Mouse (Mus musculus) midbrain, embryonic 16.5 days (tissue): ENCODE data around the gene Adora1. TPM values are rescaled to one million over a fixed set of nuclear protein-coding genes. Genes with fewer than 3 reads are reported as not detected.
"Not testable (repeated sequence)": the region's sequence is repeated elsewhere in the genome, so short reads cannot be mapped to it uniquely, and the experiment has no call there.

Experiments used
- ATAC-seq: fragments of 200-750 bp; cut with Nextera tagmentation; 2 replicates; pipeline ENCODE4 v1.8.0; 2017; ENCODE audit warnings: moderate TSS enrichment
- H3K27ac ChIP-seq: fragments of 300-500 bp; sonication (generic); 2 replicates; pipeline ENCODE4 v1.5.1; 2014; ENCODE audit warnings: mild to moderate bottlenecking, low read length, mixed read lengths
- H3K27me3 ChIP-seq: fragments of 300-500 bp; sonication (generic); 2 replicates; pipeline ENCODE4 v1.6.1; 2014; ENCODE audit warnings: low read depth, low read length, mixed read lengths; ENCODE audit not compliant: control insufficient read depth, insufficient read depth
- H3K36me3 ChIP-seq: fragments of 300-500 bp; sonication (generic); 2 replicates; pipeline ENCODE4 v1.6.1; 2014; ENCODE audit warnings: mild to moderate bottlenecking, low read length, moderate library complexity, mixed read lengths; ENCODE audit not compliant: control insufficient read depth, insufficient read depth
- H3K4me1 ChIP-seq: fragments of 300-500 bp; sonication (generic); 2 replicates; pipeline ENCODE4 v1.6.1; 2014; ENCODE audit warnings: mild to moderate bottlenecking, low read length, mixed read lengths; ENCODE audit not compliant: control insufficient read depth, insufficient read depth
- H3K4me2 ChIP-seq: fragments of 300-500 bp; sonication (generic); 2 replicates; pipeline ENCODE4 v1.6.1; 2014; ENCODE audit warnings: mild to moderate bottlenecking, low read length, mixed read lengths
- H3K4me3 ChIP-seq: fragments of 300-500 bp; sonication (generic); 2 replicates; pipeline ENCODE4 v1.5.1; 2014; ENCODE audit warnings: low read depth, mild to moderate bottlenecking, low read length, moderate library complexity, mixed read lengths
- H3K9ac ChIP-seq: fragments of 300-500 bp; sonication (generic); 2 replicates; pipeline ENCODE4 v1.6.1; 2014; ENCODE audit warnings: low read depth, low read length, mixed read lengths
- H3K9me3 ChIP-seq: fragments of 300-500 bp; sonication (generic); replicated peaks from 2 replicates; pipeline ENCODE4 v1.6.1; 2014; ENCODE audit warnings: mild to moderate bottlenecking, low read length, mixed read lengths; ENCODE audit not compliant: control insufficient read depth, poor library complexity, severe bottlenecking
- WGBS: fragments of 180-500 bp; shearing (Covaris S2); extraction: QIAGEN DNeasy Blood & Tissue Kit; methylation state at CpG from one replicate; pipeline ENCODE4 v1.1.7; 2014; 5-methylcytosine and 5-hydroxymethylcytosine counted together
- polyA plus RNA-seq: library from polyadenylated mRNA; unstranded; fragments of >200 nt; fragmentation: Nextera tagmentation; extraction: Ambion mirVana; gene quantifications from 2 replicates; pipeline ENCODE4 v1.2.1, GENCODE M21; 2015

The Adora1 gene
- polyA plus RNA-seq, 1 experiment from 2014 or later, result 26.6 TPM

- Histone ChIP-seq H3K27me3 (no peaks in the 10 kb centered on the region), H3K36me3 (no peaks in the 10 kb centered on the region), H3K27ac (0 out of 2 replicates have a peak overlapping the region, but pooled peaks have one; percentile 8), H3K9ac (no peak overlapping the region), H3K4me3 (no peak overlapping the region), H3K9me3 (no peaks in the 10 kb centered on the region), H3K4me1 (no peaks in the 10 kb centered on the region), H3K4me2 (no peak overlapping the region)
- WGBS, result 50% methylated on average over 9 of the region's 9 CpGs
- ATAC-seq, result no peak
Measured at GRCm38 (mm10) chr1:134273493-134274395, 38.5 kb upstream of the Adora1 start.

- Histone ChIP-seq H3K27me3 (no peaks in the 10 kb centered on the region), H3K4me3 (no peak overlapping the region), H3K9ac (no peak overlapping the region), H3K4me1 (no peaks in the 10 kb centered on the region), H3K4me2 (no peak overlapping the region), H3K27ac (no peak overlapping the region), H3K36me3 (no peaks in the 10 kb centered on the region), H3K9me3 (no peaks in the 10 kb centered on the region)
- no peak for ATAC-seq
- WGBS, result 35% methylated on average over 5 of the region's 5 CpGs
Measured at GRCm38 (mm10) chr1:134272754-134273250, 37.6 kb upstream of the Adora1 start.

- H3K27me3 ChIP-seq, result no peaks in the 10 kb centered on the region
- no peak overlapping the region for H3K4me2 ChIP-seq
- no peaks in the 10 kb centered on the region for H3K36me3 ChIP-seq
- H3K9me3 ChIP-seq, result no peaks in the 10 kb centered on the region
- peaks cover 3% of the 10 kb centered on the region; the same call in 1 of the 2 replicates for H3K4me1 ChIP-seq
- no peak overlapping the region for H3K27ac ChIP-seq
- WGBS, result 64% methylated on average over 7 of the region's 7 CpGs
- no peak overlapping the region for H3K9ac ChIP-seq
- H3K4me3 ChIP-seq, result no peak overlapping the region
- ATAC-seq, result no peak
Measured at GRCm38 (mm10) chr1:134270026-134270425, 34.8 kb upstream of the Adora1 start.

- ATAC-seq, result peak; percentile 66; the same call in 1 of the 2 replicates
- WGBS, result 19% methylated on average over 2 of the region's 2 CpGs
Measured at GRCm38 (mm10) chr1:134265797-134266196, 30.6 kb upstream of the Adora1 start.

GRCm38 (mm10) chr1:134264341-134264740 is 29.1 kb upstream of the Adora1 start:
- Histone ChIP-seq H3K36me3 (no peaks in the 10 kb centered on the region), H3K27ac (no peak overlapping the region), H3K4me2 (no peak overlapping the region), H3K27me3 (no peaks in the 10 kb centered on the region), H3K9ac (no peak overlapping the region), H3K9me3 (0 out of 2 replicates have a peak, but pooled peaks cover 3% of the 10 kb centered on the region), H3K4me3 (no peak overlapping the region), H3K4me1 (peaks cover 3% of the 10 kb centered on the region; the same call in 1 of the 2 replicates)
- WGBS, result 90% methylated on average over 6 of the region's 6 CpGs
- no peak for ATAC-seq

More at GRCm38 (mm10) chr1:134265797-134266196, 30.6 kb upstream of the Adora1 start:
- Histone ChIP-seq H3K4me2 (no peak overlapping the region), H3K9ac (no peak overlapping the region), H3K36me3 (no peaks in the 10 kb centered on the region), H3K27me3 (no peaks in the 10 kb centered on the region), H3K27ac (0 out of 2 replicates have a peak overlapping the region, but pooled peaks have one; percentile 5), H3K9me3 (0 out of 2 replicates have a peak, but pooled peaks cover 3% of the 10 kb centered on the region), H3K4me3 (no peak overlapping the region), H3K4me1 (peaks cover 3% of the 10 kb centered on the region; the same call in 1 of the 2 replicates)

GRCm38 (mm10) chr1:134249681-134250080 is 14.4 kb upstream of the Adora1 start:
- H3K4me1 ChIP-seq, H3K36me3 ChIP-seq, H3K9ac ChIP-seq, H3K4me2 ChIP-seq, H3K27me3 ChIP-seq, ATAC-seq, H3K9me3 ChIP-seq, H3K27ac ChIP-seq, H3K4me3 ChIP-seq: not testable (repeated sequence)
- 65% methylated on average over 1 of the region's 1 CpGs for WGBS

GRCm38 (mm10) chr1:134246590-134246989 is 11.4 kb upstream of the Adora1 start:
- H3K9me3 ChIP-seq, result no peaks in the 10 kb centered on the region
- 53% methylated on average over 4 of the region's 4 CpGs for WGBS
- H3K4me2 ChIP-seq, result no peak overlapping the region
- ATAC-seq, result no peak
- no peak overlapping the region for H3K27ac ChIP-seq
- H3K9ac ChIP-seq, result no peak overlapping the region
- no peaks in the 10 kb centered on the region for H3K27me3 ChIP-seq
- H3K4me3 ChIP-seq, result no peak overlapping the region
- peaks cover 8% of the 10 kb centered on the region for H3K4me1 ChIP-seq
- H3K36me3 ChIP-seq, result no peaks in the 10 kb centered on the region

GRCm38 (mm10) chr1:134245004-134245717 is 9.9 kb upstream of the Adora1 start:
- Histone ChIP-seq H3K36me3 (no peaks in the 10 kb centered on the region), H3K27ac (no peak overlapping the region), H3K4me3 (no peak overlapping the region), H3K4me2 (no peak overlapping the region), H3K9me3 (no peaks in the 10 kb centered on the region), H3K4me1 (peaks cover 8% of the 10 kb centered on the region), H3K9ac (no peak overlapping the region), H3K27me3 (no peaks in the 10 kb centered on the region)
- ATAC-seq, result 0 out of 2 replicates have a peak, but pooled peaks have one; percentile 44
- WGBS, result 79% methylated on average over 14 of the region's 14 CpGs
